Mouse (Mus musculus) gastrocnemius, adult 18-20 months (tissue): ENCODE results near the gene Ch25h. TPM values are rescaled to one million over a fixed set of nuclear protein-coding genes. Genes with fewer than 3 reads are reported as not detected.

ENCODE experiments used
- DNase-seq: peaks from one replicate; pipeline ENCODE4 v3.0.0; 2021; ENCODE audit warnings: low spot score
- total RNA-seq, 2 experiments: library from RNA; stranded (reverse); gene quantifications; 2 replicates each; pipeline ENCODE4 v1.2.3; 2021

Gene Ch25h
- total RNA-seq, 2 experiments from 2014 or later, result not detected

DNA sequence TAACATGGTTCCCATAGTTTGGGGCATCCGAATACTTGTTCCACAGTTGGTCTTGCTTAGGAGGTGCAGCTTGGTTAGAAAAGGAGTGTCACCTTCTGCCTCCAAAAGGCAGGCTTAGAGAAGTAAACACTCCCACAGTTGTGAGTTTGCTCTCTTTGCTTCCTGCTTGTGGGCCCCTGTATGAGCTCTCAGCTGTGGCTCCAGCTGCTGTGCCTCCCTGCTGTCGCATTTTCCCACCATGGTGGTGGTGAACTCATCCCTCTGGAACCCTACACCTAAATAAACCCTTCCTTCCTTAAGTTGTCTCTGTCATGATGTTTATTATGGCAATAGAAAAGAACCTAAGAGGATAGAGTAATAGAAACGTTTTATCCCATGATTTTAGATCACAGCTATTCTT, 6.2 kb downstream of the Ch25h start:
- DNase-seq, result no peak

- DNase-seq, result no peak
Measured at GRCm38 (mm10) chr19:34468216-34468615, 6.7 kb downstream of the Ch25h start.

DNA sequence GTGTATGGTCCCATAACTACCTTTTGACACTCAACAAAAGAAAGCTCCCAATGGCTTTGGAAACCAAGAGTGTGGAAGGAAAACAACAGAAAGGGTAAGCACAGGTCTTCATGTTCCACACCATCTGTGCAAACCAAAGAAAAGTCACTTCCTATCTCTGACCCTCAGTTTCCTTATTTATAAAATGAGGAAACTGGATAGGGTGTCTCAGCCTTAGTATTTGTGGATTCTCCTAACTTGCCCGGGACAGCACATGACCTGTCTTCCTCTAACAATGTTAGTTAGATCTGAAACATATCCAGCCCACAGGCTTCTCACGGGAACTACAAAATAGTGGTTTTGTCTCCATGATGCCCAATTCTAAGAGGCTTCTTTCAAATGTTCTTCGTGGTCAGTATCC, 10.5 kb downstream of the Ch25h start:
- no peak for DNase-seq

GRCm38 (mm10) chr19:34461451-34462019, 13.4 kb downstream of the Ch25h start:
- DNase-seq, result no peak

GRCm38 (mm10) chr19:34450784-34451370, 24.1 kb downstream of the Ch25h start:
- DNase-seq, result no peak

GRCm38 (mm10) chr19:34448851-34449250, 26.1 kb downstream of the Ch25h start:
- DNase-seq, result no peak

GRCm38 (mm10) chr19:34445410-34446012, 29.5 kb downstream of the Ch25h start:
- peak; percentile 24 for DNase-seq

DNA sequence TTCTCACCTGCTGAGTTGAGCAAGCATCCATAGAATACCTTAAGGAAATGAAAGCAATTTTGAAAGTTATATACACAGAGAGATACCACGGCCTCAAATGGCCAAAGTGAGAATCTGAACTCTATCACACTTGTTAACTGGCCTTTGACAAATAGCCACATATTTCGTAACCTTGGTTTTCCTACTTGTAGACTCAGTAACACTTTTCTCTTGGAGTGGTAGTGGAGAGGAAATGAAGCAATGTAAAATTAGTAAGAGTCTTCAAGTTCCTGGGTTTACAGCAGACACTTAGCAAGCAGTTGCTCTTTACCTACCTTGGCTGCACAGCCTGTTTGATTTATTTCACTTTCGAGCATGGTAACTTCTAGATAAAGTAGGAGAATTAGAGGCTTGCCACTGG, 30.2 kb downstream of the Ch25h start:
- DNase-seq, result no peak

DNA sequence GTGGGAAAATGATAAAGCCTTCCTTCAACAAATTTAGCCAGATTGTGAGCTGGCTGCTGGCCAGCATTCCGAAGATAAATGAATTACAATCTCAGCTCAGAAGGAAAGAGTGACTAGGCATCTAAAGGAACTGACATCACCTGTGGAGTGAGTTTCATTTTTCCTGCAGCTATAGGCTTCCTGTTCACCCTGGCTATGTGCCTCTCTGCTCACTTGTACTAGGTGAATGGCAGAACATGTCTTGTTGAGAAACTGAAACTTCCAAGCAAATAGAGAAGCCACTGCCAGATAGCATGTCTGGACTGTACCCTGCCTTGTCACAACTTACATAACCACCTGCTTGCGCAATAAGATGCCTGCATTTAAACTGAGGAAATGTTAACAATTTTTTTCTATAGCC, 33.0 kb downstream of the Ch25h start:
- DNase-seq, result no peak

DNA sequence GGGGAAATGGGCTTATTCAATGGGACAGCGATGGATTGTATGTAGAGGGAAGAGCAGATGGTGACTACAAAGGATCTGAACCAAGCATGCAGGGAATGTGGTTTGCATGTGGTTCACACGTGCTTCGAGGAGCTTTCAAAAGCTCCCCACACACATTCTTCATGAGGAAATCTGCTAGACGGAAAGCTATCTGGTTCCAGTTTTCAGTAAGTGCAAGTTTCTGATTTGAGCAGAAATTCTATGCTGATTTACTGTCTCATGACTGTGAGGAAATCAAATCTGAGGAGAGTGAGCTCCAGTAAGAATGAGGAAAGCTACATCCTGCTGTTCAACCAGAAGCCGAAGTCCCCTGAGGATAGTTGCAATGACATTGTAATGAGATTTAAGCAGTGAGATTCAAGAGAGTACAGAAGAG, 39.8 kb downstream of the Ch25h start:
- peak; percentile 5 for DNase-seq

DNA sequence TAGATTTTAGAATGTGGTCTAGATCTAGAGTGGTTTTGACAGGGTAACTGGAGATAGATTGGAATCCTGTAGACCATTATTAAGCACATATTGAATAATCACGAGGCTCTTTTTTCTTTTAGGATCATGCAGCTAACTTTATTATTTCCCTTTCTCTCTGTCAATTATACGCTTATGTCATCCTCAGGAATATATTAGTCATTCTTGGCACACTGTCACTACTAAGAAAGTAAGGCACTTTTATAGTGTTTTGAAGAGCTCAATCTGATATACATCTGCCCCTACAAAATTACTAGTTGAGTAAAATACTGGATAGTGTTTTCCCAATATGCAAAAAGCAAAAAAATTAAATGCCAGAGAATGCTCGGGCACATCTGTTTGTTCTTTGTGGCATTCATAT, 43.6 kb downstream of the Ch25h start:
- no peak for DNase-seq

DNA sequence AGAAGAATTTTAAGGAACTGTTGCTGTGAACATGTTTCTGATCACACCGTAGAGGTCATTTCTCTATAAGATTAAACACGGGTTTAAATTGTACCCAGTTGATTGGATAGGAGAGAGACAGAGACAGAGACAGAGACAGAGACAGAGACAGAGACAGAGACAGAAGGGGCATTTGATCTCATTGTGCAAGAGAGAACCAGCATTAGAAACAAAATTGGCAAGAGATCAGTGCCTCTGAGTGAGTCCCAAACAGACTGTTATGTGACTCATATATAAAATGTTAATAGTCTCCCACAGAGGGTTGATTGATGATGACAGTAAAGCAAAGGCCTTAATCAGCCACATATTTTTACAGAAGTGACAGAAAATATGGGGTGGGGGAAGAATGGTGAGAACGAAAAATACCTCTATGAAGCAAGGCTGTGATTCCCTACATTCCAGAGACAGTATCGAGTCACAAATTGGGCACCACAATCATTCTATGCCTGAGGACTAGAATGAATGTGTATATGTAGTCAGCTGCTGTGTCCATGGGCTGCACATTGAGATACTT, 51.1 kb downstream of the Ch25h start:
- DNase-seq, result no peak

Other genes with a start within 250 kb of the Ch25h start
- gene Acta2, start 219.6 kb downstream of the Ch25h start, total RNA-seq, result 10 to 100 TPM; 51.7 to 82.1 TPM
- gene Fas, start 184.5 kb downstream of the Ch25h start, total RNA-seq, result 1 to 10 TPM; 3.8 to 5.9 TPM
- gene Lipa, start 52.3 kb upstream of the Ch25h start, total RNA-seq, result 1 to 10 TPM; 4.6 to 5.3 TPM
- under 1 TPM; 0.62 to 0.85 TPM for gene Ifit2, start 75.5 kb upstream of the Ch25h start, total RNA-seq
- gene Ifit3, start 108.4 kb upstream of the Ch25h start, total RNA-seq, result under 1 TPM; 0.71 to 0.88 TPM
- not detected for gene Ifit1bl1, start 126.8 kb upstream of the Ch25h start, total RNA-seq
- gene Ifit3b, start 132.8 kb upstream of the Ch25h start, total RNA-seq, result 1 to 10 TPM; 1.4 to 2.0 TPM
- not detected for gene Ifit1bl2, start 165.6 kb upstream of the Ch25h start, total RNA-seq
- gene Ifit1, start 165.7 kb upstream of the Ch25h start, total RNA-seq, result under 1 TPM; 0.25 to 0.57 TPM